Mouse (Mus musculus) frontal cortex, postnatal 14 days (tissue): ENCODE measurements around the gene Helb.
"Not testable (repeated sequence)": the region's sequence is repeated elsewhere in the genome, so short reads cannot be mapped to it uniquely, and the experiment has no call there.

Experiments used
- DNase-seq, 2 experiments: peaks; one replicate each; pipeline ENCODE4 v3.0.0; 2022; ENCODE audit warnings: low spot score in 2 of 2

The Helb gene

DNA sequence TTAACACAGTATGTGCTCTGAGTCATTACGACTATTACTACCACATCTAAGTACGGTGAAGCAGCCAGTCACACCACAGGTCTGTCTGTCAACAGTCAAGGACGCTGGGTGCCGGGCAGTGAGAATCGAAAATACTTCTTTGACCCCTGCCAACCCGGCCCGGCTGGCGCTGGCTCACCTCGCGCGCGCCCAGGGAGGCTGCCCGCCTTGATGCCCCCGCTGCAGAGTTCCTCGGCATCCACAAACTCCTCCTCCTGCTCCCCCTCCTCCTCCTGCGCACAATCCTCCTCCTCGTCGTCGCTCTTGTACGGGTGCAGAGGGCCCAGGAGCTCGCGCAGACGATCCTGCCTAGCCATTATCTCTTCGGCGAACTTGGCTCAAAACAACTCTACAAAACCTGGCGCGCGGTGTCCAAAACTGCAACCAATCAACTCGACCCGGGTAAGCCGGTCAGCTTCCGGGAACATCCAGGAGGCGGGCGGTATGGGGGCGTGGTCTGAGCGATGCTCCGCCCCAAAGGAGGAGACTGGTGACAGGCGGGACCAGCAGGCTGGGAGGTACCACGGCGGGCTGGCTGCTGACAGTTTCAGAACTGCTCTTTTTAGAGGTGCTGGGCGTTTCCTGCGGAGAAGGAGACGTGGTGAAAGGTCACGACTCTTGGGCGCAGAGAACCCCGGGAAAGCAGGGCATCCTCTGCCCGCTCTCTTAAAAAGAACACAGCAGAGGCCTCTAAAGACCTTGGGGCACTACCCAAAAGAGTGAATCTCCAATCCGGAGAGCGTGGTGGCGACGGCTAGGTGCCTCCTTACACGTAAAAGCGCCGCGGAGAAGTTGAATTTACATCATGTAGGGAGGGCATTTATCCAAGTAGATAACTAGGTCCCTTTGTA, at the start of gene Helb:
Gene Helb (minus strand): TSS at position 481 of the 890 bp plus-strand sequence.
- peak; percentile 88 to 94 for DNase-seq

DNA sequence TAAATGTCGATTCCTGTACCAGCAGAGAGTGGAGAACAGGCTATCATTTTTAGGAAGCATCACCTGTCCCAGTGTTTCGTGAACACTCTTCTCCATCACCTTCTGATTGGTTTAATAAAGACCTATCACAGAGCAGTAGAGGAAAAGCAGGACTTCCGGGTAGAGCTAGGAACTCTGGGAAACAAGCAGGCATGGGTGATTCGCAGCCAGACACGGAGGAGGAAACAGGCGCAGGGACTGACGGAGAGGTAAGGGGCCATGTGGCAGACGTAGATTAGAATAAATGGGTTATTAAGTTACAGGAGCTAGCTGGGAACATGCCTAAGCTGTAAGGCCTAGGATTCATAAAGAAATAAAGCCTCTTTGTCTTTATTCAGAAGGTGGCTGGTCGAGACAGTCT, 47.7 kb upstream of the Helb start:
- DNase-seq: no peak

DNA sequence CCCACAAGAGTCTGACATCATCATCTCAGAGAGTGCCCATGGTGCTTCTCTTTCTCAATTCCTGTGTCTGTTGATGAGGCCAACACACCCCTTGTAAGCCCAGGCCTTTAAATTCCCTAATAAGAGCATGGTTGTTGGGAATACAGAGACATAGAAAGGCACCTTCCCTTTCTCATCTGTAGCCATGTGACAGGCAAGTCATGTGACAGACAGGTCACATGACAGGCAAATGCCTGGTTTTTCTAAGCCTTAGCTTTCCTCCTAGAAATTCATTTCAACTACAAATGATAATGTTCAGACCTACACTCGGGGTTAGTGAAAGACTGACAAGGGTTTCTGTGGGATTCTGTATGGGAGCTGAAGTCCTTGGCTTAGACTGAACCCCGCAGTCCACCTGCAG, 41.1 kb upstream of the Helb start:
- no peak for DNase-seq

DNA sequence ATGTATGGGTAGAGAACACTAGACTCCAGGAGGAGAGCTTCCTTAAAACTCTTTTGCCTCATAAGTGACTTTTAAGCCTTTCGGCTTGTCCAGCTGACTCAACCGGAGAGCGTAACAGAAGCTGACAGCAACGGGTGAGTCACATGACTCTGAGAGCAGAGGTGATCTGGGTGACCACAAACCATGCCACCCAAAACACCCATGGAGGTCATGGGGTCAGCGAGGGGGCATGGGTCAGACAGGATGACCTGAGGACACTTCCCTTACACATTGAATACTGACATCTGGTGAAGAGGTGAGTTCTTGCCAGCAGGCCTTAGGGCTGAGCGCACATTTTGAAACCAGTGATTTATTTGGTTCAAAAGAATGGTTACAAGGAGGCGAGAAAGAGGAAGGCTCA, 38.9 kb upstream of the Helb start:
- DNase-seq: no peak

DNA sequence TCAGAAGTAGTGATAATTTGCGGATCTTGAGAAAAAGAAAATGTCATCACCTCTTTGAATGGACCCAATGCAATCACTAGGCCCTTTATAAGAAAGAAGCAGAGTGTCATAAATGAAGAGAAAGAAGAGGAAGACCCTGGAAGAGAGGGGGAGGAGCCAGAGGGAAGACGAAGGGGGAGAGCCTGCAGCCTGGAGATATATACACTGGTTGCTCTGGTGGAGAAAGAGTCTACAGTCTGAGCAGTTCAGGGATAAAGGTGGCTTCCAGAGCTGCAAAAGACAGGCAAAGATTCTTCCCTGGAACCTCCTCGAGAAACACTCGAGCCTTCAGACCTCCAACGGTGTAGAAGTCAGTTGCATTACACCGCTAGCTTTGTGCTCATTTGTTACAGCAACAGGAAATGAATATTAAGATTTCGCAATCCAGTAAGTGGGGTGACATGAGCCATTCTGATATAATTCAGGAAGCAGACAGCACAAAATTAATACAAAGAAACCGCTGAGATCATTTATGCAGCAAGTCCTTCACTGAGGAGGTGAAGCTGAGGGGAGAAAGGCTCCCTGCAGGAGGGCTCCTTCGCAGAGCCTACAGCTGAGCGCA, 28.2 kb upstream of the Helb start:
- no peak for DNase-seq

DNA sequence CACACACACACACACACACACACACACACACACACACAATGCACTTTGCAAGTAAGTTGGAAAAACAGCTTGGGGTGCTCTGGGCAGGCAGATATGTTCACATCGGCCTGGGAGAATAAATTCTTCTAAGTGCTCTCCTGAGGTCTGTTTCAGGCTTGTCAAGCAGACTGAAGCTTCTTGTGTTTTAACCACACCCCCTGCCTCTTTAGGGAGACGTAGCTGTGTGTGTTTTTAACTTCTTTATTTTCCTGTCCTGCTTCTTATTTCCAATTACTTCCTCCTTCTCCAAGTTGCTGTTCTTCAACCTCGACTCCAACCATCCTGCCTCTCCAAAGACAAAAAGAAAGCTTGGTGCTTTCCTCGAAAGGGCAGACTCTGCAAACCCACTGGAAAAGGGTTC, 27.4 kb upstream of the Helb start:
- no peak for DNase-seq

DNA sequence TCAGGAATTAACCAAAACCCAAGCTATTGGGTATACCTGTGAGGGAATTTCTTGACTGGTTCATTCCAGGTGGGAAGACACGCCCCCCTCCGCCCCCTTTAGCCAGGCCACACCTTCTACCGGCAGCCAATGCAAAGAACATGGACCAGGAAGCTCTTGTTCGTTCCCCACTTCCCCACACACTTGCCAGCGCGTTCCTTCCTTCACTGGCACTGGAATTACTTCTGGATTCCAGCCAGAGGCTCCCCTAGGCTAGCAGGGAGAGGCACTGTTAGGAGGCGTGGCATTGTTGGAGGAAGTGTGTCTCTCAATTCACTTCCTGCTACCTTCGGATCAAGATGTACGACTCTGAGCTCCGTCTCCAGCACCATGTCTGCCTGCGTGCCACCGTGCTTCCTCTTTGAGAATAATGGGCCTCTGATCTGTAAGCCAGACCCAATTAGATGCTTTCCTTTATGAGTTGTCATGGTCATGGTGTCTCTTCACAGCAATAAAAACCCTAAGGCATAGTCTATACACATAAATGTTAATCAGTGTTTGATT, 23.3 kb upstream of the Helb start:
- DNase-seq: no peak

DNA sequence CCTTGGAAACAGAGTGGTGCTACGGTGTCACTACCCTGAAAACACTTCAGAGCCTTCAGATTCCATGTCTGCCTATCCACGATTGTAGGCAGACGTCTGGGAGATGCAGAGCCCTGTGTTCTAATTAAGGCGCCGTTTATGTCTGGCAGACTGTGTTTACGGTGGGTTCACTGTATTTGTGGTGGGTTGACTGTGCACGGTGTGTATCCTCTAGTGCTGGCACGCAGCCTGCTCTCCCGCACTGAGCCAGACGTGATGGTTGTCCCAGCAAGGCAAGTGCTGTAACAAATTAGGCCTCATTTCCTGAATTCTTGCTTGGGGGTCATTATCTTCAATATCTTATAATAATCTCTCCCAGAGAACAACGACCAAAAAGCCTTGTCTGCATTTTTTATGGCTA, 20.9 kb upstream of the Helb start:
- no peak for DNase-seq

DNA sequence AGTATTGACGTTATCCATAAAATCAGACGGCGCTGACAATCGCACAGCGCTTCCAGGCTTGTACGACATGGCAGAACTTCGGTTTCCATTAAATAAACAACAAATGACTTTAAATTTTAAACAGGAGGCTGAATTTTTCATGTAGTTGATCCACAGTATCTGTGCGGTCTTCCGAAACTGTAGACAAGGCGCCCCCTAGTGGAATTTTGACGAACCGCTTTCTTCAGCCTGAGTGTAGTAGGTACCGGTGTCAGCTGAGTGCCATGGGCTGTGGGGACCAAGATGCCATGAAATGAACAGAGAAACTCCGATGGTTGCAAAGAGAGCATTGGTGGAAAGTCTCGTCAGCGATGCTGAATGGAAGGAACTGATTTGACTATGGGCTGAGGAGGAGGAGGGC, 17.8 kb upstream of the Helb start:
- peak; percentile 10 to 66 for DNase-seq

DNA sequence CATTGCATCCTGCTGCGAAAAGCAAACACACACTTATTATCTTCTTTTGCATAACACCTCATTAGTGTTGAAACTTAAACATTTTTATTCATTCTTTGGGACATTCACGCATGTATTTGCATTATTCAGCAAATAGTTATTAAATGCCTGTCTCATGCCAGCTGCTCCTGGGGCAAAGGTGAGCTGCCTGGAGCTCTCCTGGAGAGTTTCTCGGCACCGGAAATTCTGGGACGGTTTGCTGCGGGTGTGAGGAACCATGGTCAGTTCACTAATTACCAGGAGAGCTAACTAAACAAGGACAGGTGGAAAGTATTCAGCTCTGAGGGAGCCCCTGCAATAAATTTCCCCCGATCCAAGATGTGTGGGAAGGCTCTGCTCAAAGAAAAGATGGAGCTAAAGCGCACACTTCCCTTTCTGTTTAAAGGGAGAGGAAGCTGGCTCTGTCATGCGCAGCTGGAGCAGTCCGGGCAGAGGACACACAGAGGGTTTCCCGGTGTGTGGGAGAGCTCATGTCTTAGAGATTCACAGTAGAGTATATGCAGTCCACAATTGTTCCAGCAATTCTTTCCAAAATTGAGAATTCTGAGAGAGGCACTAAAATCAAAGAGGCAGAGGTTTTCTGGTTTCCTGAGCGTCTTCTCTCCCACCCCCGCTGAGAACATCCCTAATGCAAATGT, 16.0 kb upstream of the Helb start:
- DNase-seq: no peak

DNA sequence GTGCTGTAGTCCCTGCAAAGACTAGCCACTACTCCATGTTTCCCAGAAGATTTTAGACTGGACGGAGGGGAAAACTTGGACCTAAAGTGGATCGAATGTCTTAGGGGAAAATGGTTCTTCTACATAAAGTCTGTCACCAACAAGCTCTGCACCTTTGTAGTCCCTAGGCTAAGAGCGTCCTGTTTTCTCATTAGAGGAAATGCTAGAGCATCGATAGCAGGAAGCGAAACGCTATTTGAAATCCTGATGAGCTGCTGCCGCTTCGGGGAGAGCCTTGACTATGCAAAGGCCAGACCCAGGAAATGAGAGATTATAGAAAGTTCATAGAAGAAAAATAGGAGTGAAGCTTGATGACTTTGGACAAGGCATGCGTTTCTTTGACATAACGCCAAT, 12.7 kb upstream of the Helb start:
- DNase-seq: no peak

DNA sequence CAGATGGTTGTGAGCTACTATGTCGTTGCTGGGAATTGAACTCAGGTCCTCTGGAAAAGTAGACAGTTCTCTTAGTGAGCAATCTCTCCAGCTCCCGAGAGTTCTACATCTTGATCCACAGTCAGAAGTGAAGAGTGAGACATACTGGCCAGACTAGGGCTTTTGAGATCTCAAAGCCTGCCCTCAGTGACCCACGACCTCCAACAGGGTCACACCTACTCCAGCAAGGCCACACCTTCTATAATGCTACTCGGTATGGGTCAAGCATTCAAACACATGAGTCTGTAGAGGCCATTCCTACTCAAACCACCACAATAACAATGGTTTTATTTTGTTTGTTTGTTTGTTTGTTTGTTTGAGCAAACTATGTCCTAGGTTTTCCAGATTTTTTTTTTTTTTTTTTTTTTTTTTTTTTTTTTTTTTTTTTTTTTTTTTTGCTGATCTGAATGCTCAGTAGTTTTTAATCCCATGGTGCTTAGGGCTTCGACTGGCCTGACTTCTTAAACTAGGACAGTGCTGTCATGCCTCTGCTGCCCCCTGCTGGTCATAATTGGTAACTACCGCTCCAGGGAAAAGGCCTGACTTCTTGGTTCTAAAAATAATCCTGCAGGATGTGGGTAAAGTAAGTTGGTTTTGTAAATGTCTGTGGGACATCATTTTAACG, 12.1 kb upstream of the Helb start:
- peak; percentile 62 to 87 for DNase-seq

DNA sequence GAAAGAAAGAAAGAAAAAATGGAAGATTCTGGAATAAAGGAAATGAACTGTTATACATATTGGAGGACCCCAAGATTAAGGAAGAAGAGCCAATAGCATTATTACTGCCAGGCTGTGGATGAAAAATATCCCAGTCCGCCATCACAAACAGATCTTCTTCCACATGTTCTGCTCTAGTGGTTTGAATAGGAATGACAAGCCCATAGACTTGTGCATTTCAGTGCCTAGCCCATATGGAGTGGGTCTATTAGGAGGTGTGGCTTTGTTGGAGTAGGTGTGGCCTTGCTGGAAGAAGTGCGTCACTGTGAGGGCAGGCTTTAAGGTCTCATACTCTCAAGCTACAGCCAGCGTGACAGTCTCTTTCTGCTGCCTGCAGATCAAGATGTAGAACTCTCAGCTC, 10.9 kb upstream of the Helb start:
- no peak for DNase-seq

DNA sequence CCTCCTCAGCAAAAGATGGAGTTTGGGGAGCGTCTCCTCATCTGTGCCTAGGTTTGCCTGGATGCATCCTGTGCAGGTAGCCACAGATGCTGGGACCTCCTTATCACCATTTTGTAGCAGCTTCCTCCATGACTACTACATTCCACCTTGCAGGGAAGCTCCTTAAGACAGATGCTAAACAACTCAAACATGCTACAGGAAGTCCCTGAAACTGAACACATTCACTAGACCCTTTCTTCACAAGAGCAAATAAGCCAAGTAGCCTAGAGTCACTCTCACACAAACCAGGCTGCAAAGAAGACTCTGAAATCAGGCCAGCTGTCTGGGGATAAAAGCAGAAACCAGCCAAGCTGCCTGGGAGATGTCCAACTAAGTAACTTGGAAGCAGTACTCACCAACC, 2.5 kb upstream of the Helb start:
- no peak for DNase-seq

DNA sequence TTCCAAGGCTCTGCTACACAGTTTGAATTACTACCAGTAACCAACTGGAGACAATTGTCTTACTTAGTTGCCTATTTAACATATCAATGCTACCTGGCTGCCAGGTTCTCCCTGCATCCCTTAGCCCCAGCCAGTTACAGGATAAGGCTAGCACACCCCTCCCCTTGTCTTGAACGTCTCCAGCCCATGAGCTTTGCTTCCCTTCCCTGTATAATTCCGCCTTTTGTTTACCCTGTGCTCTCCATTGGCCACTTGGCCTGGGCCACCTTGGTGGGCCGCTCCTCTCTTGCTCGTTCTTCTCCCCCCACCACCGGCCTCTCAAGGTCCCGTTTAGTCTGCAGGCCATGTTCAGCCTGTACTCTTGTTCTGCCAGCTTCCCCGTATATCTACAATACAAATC, 1.7 kb upstream of the Helb start:
- DNase-seq: no peak

DNA sequence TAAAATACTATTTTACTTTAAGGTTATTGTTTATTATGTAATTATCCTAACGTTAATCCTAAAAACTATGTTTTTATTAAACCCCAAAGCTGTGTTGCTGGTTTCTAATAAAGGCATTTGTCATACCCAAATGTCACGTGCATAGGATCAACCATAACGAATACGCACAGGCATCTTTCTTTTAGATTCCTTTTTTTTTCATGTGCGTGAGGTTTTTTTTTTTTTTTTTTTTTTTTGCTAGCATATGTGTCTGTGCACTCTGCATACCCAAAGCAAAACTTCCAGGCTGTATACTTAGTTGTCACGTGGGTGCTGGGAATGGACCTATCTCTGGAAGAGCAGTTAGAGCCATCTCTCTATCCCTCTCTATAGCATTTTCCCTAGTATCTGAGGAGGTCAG, 1.2 kb upstream of the Helb start:
- no peak for DNase-seq

DNA sequence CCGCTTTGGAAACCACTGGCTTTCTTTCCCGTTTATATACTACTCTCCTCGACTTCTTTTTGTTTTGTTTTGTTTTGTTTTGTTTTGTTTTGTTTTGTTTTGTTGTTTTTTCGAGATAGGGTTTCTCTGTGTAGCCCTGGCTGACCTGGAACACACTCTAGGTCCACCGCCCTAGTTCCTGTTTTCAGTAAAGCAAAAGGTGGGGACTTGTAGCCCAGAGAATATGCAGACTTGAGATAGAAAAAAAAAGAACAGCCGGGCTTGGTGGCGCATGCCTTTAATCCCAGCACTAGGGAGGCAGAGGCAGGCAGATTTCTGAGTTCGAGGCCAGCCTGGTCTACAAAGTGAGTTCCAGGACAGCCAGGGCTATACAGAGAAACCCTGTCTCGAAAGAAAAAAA, 695 bp upstream of the Helb start:
- DNase-seq: not testable (repeated sequence)

DNA sequence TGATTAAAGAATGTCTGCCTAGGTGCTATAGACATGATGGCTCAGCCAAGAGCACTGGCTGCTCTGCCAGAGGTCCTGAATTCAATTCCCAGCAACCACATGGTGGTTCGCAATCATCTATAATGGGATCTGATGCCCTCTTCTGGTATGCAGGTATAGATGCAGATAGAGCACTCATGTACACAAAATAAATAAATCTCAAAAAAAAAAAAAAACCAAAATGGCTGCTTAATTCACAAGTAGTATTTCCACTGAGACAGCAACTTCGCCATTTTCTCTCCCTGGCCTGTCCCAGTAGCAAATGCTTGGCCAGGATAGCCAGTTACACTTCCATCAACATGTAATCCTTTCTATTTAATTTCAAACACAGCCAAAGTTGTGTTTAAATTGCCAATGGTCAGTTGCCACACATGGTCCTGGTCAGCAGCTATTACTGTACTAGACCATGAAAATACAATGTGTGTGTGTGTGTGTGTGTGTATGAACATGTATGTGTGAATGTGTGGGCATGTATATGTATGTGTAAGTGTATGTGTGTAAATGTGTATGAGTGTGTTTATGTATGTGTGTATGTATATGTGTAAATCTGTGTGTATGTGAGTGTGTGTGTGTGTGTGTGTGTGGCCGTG, 982 bp downstream of the Helb start:
- no peak for DNase-seq

DNA sequence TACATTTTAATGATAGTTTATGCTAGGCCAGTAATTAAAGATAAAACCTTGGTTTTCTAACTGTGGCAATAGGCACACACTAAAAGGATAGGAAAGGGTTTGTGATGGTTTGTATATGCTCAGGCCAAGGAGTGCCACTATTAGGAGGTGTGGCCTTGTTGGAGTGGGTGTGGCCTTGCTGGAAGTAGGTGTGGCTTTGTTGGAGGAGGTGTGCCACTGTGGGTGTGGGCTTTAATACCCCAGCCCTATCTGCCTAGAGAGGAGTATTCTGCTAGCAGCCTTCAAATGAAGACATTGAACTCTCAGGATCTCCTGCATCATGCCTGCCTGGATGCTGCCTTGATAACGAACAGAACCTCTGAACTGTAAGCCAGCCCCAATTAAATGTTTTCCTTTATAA, 12.0 kb downstream of the Helb start:
- no peak for DNase-seq

DNA sequence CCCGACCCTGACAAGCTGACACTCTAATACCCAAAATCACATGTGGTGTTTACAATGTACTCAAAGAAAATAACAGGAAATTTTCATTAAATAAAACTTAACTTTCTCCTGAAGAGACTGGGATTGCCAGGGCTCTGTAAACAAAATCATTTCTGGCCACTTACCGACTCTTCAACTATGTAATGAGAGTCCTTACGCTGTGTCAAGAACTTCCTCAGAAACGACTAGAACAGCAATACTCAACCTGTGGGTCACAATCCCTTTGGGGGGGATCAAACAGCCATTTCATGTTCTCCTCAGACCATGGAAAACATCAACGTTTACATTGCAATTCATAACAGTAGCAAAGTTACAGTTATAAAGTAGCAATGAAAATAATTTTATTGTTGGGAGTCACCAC, 15.2 kb downstream of the Helb start:
- no peak for DNase-seq

DNA sequence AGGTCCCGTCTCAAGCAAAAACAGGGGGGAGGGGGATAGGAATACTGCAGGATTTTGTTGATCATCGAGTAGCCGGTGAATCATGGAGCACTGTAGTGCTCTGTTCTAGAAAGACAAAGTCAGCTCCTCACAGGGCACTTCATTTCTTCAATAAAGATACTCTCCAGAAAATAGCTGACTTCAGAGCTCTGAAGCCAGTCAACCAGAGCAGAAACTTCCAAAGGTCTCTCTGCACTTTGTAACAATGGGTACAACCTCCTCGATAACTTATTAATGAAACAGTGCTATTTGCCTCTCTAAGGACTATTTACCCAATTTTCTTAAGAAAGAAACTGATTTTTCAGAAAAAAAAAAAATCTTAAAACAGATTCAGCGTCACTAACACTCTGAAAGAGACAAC, 17.1 kb downstream of the Helb start:
- DNase-seq: no peak

DNA sequence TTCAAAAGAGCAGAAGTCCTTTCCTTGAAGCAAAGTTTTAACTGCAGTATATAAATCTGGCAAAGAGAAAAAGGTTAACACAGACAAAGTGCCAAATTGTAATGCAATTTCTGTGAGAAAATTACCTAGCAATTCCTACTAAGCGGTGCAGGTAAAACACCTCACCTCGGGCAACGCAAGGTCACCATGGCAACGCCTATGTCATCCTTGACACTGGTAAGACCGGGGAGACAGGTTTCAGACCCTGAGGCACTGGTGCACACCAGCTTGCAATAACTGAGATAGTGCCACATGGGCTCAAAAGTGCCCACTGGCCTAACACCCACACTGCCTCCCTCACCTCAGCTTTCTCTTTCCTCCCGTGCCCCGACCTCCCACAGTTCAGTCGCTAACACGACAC, 17.7 kb downstream of the Helb start:
- no peak for DNase-seq
